ENCODE assay signal across 8 mouse cellular contexts in the genomic region with DNA sequence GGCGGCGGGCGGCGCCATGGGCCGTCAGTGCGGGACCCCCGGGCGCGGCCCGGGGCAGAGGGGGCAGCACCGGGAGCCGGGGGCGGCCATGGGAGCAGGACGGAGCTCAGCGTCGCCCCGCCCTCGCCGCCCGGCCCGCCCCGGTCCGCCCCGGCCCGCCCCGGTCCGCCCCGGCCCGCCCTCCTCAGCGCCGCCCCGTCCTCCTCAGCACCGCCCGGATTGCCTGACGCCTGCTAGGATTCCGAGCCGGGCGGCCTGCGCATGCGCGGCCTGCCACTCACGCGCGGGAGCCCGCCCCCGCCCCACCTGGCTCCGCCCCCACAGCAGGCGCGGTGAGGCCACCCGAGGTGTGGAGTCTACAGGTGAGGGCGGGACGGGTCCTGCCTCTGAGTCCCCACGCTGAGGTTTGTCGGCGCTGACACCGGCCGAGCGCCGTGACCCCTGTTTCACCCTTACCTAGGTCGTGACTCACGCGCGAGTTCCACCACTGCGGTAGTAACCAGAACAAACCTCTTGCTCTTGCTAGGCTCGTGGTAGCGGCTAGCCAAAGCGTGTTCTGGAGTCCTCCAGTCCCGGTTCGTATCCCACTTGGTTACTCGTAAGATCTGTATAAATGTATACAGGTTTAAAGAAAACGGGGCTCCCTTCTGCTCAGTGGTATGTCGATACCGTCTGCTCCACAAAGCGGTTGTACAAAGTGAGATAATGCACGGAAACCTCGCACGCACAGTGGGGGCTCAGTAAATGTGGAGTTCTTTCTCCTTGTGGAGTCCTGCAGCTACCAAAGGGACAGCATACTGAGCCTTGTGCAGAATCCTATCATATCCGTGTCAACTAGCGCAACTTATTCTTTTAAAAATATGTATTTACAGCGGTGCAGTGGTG. TPM values are rescaled to one million over a fixed set of nuclear protein-coding genes. Genes with fewer than 3 reads are reported as not detected.
DNase-seq lines count a peak whose midpoint lies in the region; ATAC-seq and TF ChIP-seq lines count a peak whose summit lies in the region.

A gene (minus strand): TSS at position 51 of the 885 bp plus-strand sequence.

- peaks cover 31% of the 10 kb centered on the region for H3K4me1 ChIP-seq in forebrain, embryonic 10.5 days
- peaks cover 56% of the 10 kb centered on the region for H3K4me1 ChIP-seq in heart, embryonic 15.5 days (replicated peaks)
- peaks cover 2 to 7% of the 10 kb centered on the region in 2 experiments; a peak in 2 of 4 replicates for H3K4me1 ChIP-seq in liver, embryonic 14.5 days (replicated peaks; ENCODE audit: control insufficient read depth in 2 of 2, insufficient read depth in 2 of 2, low read length in 1 of 2)
- peaks cover 8% of the 10 kb centered on the region for H3K4me1 ChIP-seq in neural tube, embryonic 11.5 days (ENCODE audit: control insufficient read depth, insufficient read depth, low read length)
- H3K4me1 ChIP-seq in stomach, postnatal 0 days (replicated peaks; ENCODE audit: control insufficient read depth, insufficient read depth): no peaks in the 10 kb centered on the region; the same call in 1 of the 2 replicates

- peak within 1 kb of the TSS; percentile 81 for H3K4me2 ChIP-seq in heart, embryonic 15.5 days
- peak within 1 kb of the TSS; percentile 75 for H3K4me2 ChIP-seq in liver, embryonic 14.5 days (ENCODE audit: low read depth)
- H3K4me2 ChIP-seq in neural tube, embryonic 11.5 days (ENCODE audit: low read depth): peak within 1 kb of the TSS; percentile 55
- peak within 1 kb of the TSS; percentile 75 for H3K4me2 ChIP-seq in stomach, postnatal 0 days (replicated peaks; ENCODE audit: low read depth)

- H3K9me3 ChIP-seq in forebrain, embryonic 10.5 days: no peaks in the 10 kb centered on the region
- no peaks in the 10 kb centered on the region for H3K9me3 ChIP-seq in heart, embryonic 15.5 days (replicated peaks)
- no peaks in the 10 kb centered on the region for H3K9me3 ChIP-seq in liver, embryonic 14.5 days (ENCODE audit: control insufficient read depth, low read length)
- no peaks in the 10 kb centered on the region for H3K9me3 ChIP-seq in neural tube, embryonic 11.5 days (ENCODE audit: control insufficient read depth, low read length)
- H3K9me3 ChIP-seq in stomach, postnatal 0 days (ENCODE audit: control insufficient read depth, low read length): no peaks in the 10 kb centered on the region

- peak; percentile 78 for ATAC-seq in CD4-positive, CD25-positive, alpha-beta regulatory T cell, adult 4 months
- ATAC-seq in heart, embryonic 15.5 days (replicated peaks; ENCODE audit: insufficient number of reproducible peaks, insufficient read depth, low FRiP score, low read depth): peak; percentile 97
- ATAC-seq in liver, embryonic 14.5 days (ENCODE audit: insufficient read depth): peak; percentile 99
- ATAC-seq in neural tube, embryonic 11.5 days (ENCODE audit: insufficient read depth, low FRiP score, low TSS enrichment): peak; percentile 97
- peak; percentile 97 for ATAC-seq in stomach, postnatal 0 days (ENCODE audit: low FRiP score, low TSS enrichment)

- no peak for TF ChIP-seq EP300 in liver, embryonic 14.5 days (IDR thresholded peaks at IDR 0.05; ENCODE audit: low read depth)
- no peak for TF ChIP-seq EP300 in stomach, postnatal 0 days (optimal IDR thresholded peaks at IDR 0.05)

- H3K4me3 ChIP-seq in forebrain, embryonic 10.5 days: peak within 1 kb of the TSS; percentile 95
- peak within 1 kb of the TSS; percentile 87 for H3K4me3 ChIP-seq in heart, embryonic 15.5 days
- H3K4me3 ChIP-seq in liver, embryonic 14.5 days (ENCODE audit: insufficient read depth in 1 of 2, low read depth in 2 of 2, low read length in 2 of 2): peak within 1 kb of the TSS; percentile 71 to 73
- H3K4me3 ChIP-seq in neural tube, embryonic 11.5 days (ENCODE audit: low read depth, low read length): peak within 1 kb of the TSS; percentile 75
- H3K4me3 ChIP-seq in stomach, postnatal 0 days (ENCODE audit: low read depth, low read length): peak within 1 kb of the TSS; percentile 67

- peaks cover 32% of the 10 kb centered on the region for H3K27me3 ChIP-seq in forebrain, embryonic 10.5 days (ENCODE audit: poor library complexity, severe bottlenecking)
- H3K27me3 ChIP-seq in heart, embryonic 15.5 days: no peaks in the 10 kb centered on the region
- H3K27me3 ChIP-seq in liver, embryonic 14.5 days (ENCODE audit: control insufficient read depth, insufficient read depth, low read length): peaks cover 25% of the 10 kb centered on the region
- no peaks in the 10 kb centered on the region for H3K27me3 ChIP-seq in neural tube, embryonic 11.5 days (ENCODE audit: control insufficient read depth, insufficient read depth, low read length)
- no peaks in the 10 kb centered on the region for H3K27me3 ChIP-seq in stomach, postnatal 0 days (ENCODE audit: control insufficient read depth, insufficient read depth, low read length)

- no peaks in the 10 kb centered on the region for H3K36me3 ChIP-seq in forebrain, embryonic 10.5 days (replicated peaks)
- no peaks in the 10 kb centered on the region for H3K36me3 ChIP-seq in heart, embryonic 15.5 days
- H3K36me3 ChIP-seq in liver, embryonic 14.5 days (replicated peaks; ENCODE audit: control insufficient read depth, insufficient read depth, low read depth): no peaks in the 10 kb centered on the region
- no peaks in the 10 kb centered on the region for H3K36me3 ChIP-seq in neural tube, embryonic 11.5 days (ENCODE audit: control insufficient read depth, insufficient read depth, low read length)
- no peaks in the 10 kb centered on the region; the same call in 1 of the 2 replicates for H3K36me3 ChIP-seq in stomach, postnatal 0 days (ENCODE audit: control insufficient read depth, insufficient read depth, low read length)

- no peak for TF ChIP-seq CTCF in liver, embryonic 14.5 days (IDR thresholded peaks at IDR 0.05; ENCODE audit: low read depth)
- TF ChIP-seq CTCF in stomach, postnatal 0 days (IDR thresholded peaks at IDR 0.05; ENCODE audit: low read depth): no peak

- peak within 1 kb of the TSS; percentile 92 for H3K27ac ChIP-seq in forebrain, embryonic 10.5 days
- H3K27ac ChIP-seq in heart, embryonic 15.5 days: peak within 1 kb of the TSS; percentile 85
- no peak within 1 kb of the TSS for H3K27ac ChIP-seq in liver, embryonic 14.5 days
- 0 out of 2 replicates have a peak within 1 kb of the TSS, but pooled peaks have one; percentile 7 for H3K27ac ChIP-seq in neural tube, embryonic 11.5 days (ENCODE audit: low read depth, low read length)
- peak within 1 kb of the TSS; percentile 84 for H3K27ac ChIP-seq in stomach, postnatal 0 days (replicated peaks)

- WGBS in forebrain, embryonic 10.5 days: 3% methylated on average over 61 of the region's 80 CpGs
- WGBS in heart, embryonic 15.5 days: 2% methylated on average over 71 of the region's 80 CpGs
- 2% methylated on average over 63 of the region's 80 CpGs for WGBS in liver, embryonic 14.5 days (ENCODE audit: insufficient replicate concordance)
- WGBS in neural tube, embryonic 11.5 days: 3% methylated on average over 52 of the region's 80 CpGs
- 5% methylated on average over 47 of the region's 80 CpGs for WGBS in stomach, postnatal 0 days

- peak; percentile 81 for DNase-seq in c-Kit-negative CD71-positive TER-119-positive erythroid progenitor cells, embryonic 14.5 days (ENCODE audit: low read depth, low spot score)
- DNase-seq in forebrain, embryonic 10.5 days (ENCODE audit: extremely low spot score, low spot score): peak; percentile 88
- DNase-seq in kidney, postnatal 25 days: peak; percentile 95 to 97
- peak; percentile 73 to 79 (median 73) for DNase-seq in liver, embryonic 14.5 days (ENCODE audit: low read depth in 3 of 3, low spot score in 3 of 3)
- DNase-seq in neural tube, embryonic 11.5 days (ENCODE audit: low spot score): peak; percentile 93
- peak; percentile 98 for DNase-seq in stomach, postnatal 0 days (ENCODE audit: low spot score)

- peak within 1 kb of the TSS; percentile 92 for H3K9ac ChIP-seq in heart, embryonic 15.5 days
- H3K9ac ChIP-seq in liver, embryonic 14.5 days (replicated peaks): peak within 1 kb of the TSS; percentile 59
- peak within 1 kb of the TSS; percentile 70 for H3K9ac ChIP-seq in neural tube, embryonic 11.5 days (ENCODE audit: low read length)
- H3K9ac ChIP-seq in stomach, postnatal 0 days (ENCODE audit: low read length): peak within 1 kb of the TSS; percentile 75

RNA-seq across cellular contexts. Expression of the gene that starts here (rescaled TPM):
- polyA plus RNA-seq in CD4-positive, CD25-positive, alpha-beta regulatory T cell, adult 4 months (2017; shearing (Covaris generic)): 1 to 10 TPM; 3.4 to 4.3 TPM
- 11.4 TPM in 2 replicates for polyA plus RNA-seq in forebrain, embryonic 10.5 days (2016; fragmentation: Nextera tagmentation; extraction: Ambion mirVana)
- 24.0 and 29.3 TPM in 2 replicates for polyA plus RNA-seq in heart, embryonic 15.5 days (2015; fragmentation: Nextera tagmentation; extraction: Ambion mirVana)
- polyA plus RNA-seq in liver, embryonic 14.5 days (2012; rRNA removed): 0.95 and 1.0 TPM in 2 replicates
- 0.47 and 0.77 TPM in 2 replicates for polyA plus RNA-seq in liver, embryonic 14.5 days (2014; fragmentation: Nextera tagmentation; extraction: Ambion mirVana)
- 9.6 and 12.0 TPM in 2 replicates for polyA plus RNA-seq in neural tube, embryonic 11.5 days (2014; fragmentation: Nextera tagmentation; extraction: Ambion mirVana)
- polyA plus RNA-seq in stomach, postnatal 0 days (2015; fragmentation: Nextera tagmentation; extraction: Ambion mirVana): 12.7 and 13.4 TPM in 2 replicates
